1 mouse cellular context compared by ENCODE assay signal in genomic region chr5:124453339-124454081, GRCm38 (mm10).
TF ChIP-seq lines count a peak whose summit lies in the region.

No protein-coding gene starts in this region.

TF ChIP-seq in CH12.LX, 34 proteins besides CTCF, POLR2A, EP300 and RAD21 (continued from another document):
- no peak for TF ChIP-seq MYC (IDR thresholded peaks at IDR 0.05; ENCODE audit: low read depth, low read length)
- TF ChIP-seq CHD1 (IDR thresholded peaks at IDR 0.05; ENCODE audit: low read depth, low read length), result no peak
- no peak for TF ChIP-seq NRF1 (IDR thresholded peaks at IDR 0.05; ENCODE audit: low read depth, low read length)
- TF ChIP-seq MAFK (IDR thresholded peaks at IDR 0.05; ENCODE audit: insufficient replicate concordance, low read length), result no peak
- TF ChIP-seq RCOR1 (conservative IDR thresholded peaks at IDR 0.05; ENCODE audit: low read depth, low read length), result no peak
- TF ChIP-seq MAX (IDR thresholded peaks at IDR 0.05; ENCODE audit: low read length), result no peak
- TF ChIP-seq JUN (IDR thresholded peaks at IDR 0.05; ENCODE audit: insufficient read depth, low read depth, low read length), result no peak
- no peak for TF ChIP-seq PAX5 (IDR thresholded peaks at IDR 0.05; ENCODE audit: low read length)
- no peak for TF ChIP-seq JUND (conservative IDR thresholded peaks at IDR 0.05; ENCODE audit: low read depth, low read length)
TF ChIP-seq in CH12.LX: peak in this region for 0.
